Mouse (Mus musculus): Measurements from ENCODE around the gene Arf1. TPM values are rescaled to one million over a fixed set of nuclear protein-coding genes. Genes with fewer than 3 reads are reported as not detected.

Arf1 gene
- total and polyA plus RNA-seq, 3 experiments, result 498 to 733 (median 509) TPM

- dilution Hi-C loops (cut with MboI; ENCODE audit: extremely low pct_ligation_motif_present, extremely low pct_unique_long_range_greater_than_20kb, low sequenced_read_pairs) (no loop called here), in situ Hi-C loops (cut with MboI; ENCODE audit: low pct_ligation_motif_present, low pct_unique_long_range_greater_than_20kb, low sequenced_read_pairs) (no loop called here)
- peaks cover 0 to 1% of the 10 kb centered on the region in 2 experiments for H3K36me3 ChIP-seq (replicated peaks in 1 of 2; ENCODE audit: control insufficient read depth in 1 of 2, insufficient read depth in 1 of 2, low read length in 1 of 2)
- no peak overlapping the region for H3K4me2 ChIP-seq (ENCODE audit: insufficient read depth, low read depth, poor library complexity, severe bottlenecking)
- H3K4me3 ChIP-seq (replicated peaks in 1 of 3; ENCODE audit: low read depth in 2 of 3, low read length in 2 of 3, poor library complexity in 1 of 3), result no peak overlapping the region
- TF ChIP-seq CHD2 (IDR thresholded peaks at IDR 0.05; ENCODE audit: low read length) (no peak), CHD1 (IDR thresholded peaks at IDR 0.05; ENCODE audit: low read depth, low read length) (no peak), ETS1 (conservative IDR thresholded peaks at IDR 0.05; ENCODE audit: low read depth, low read length) (no peak), TBP (conservative IDR thresholded peaks at IDR 0.05; ENCODE audit: low read depth, low read length) (no peak), USF1 (IDR thresholded peaks at IDR 0.05; ENCODE audit: low read depth, low read length) (no peak), ZKSCAN1 (IDR thresholded peaks at IDR 0.05; ENCODE audit: borderline replicate concordance, low read depth, low read length) (no peak), HCFC1 (IDR thresholded peaks at IDR 0.05; ENCODE audit: low read depth, low read length) (no peak), UBTF (IDR thresholded peaks at IDR 0.05; ENCODE audit: low read depth, low read length) (no peak), RAD21 (IDR thresholded peaks at IDR 0.05; ENCODE audit: low read depth, low read length) (no peak), MYC (IDR thresholded peaks at IDR 0.05; ENCODE audit: low read depth, low read length) (no peak), USF2 (conservative IDR thresholded peaks at IDR 0.05; ENCODE audit: low read depth, low read length) (no peak)
- peaks cover 15 to 45% of the 10 kb centered on the region in 2 experiments for H3K4me1 ChIP-seq (ENCODE audit: control insufficient read depth in 1 of 2, insufficient read depth in 2 of 2)
- no peak overlapping the region for H3K9ac ChIP-seq (ENCODE audit: insufficient read depth, low read depth)
- DNase-seq (ENCODE audit: extremely low read depth), result no peak
- H3K79me2 ChIP-seq (replicated peaks; ENCODE audit: control insufficient read depth, extremely low read depth, insufficient read depth, poor library complexity, severe bottlenecking), result no peaks in the 10 kb centered on the region
- peaks cover 2% of the 10 kb centered on the region for H3K27me3 ChIP-seq (replicated peaks)
- no peaks in the 10 kb centered on the region for H3K9me3 ChIP-seq (replicated peaks; ENCODE audit: low read length)
- H3K27ac ChIP-seq (ENCODE audit: insufficient read depth, low read depth), result no peak overlapping the region
Measured at GRCm38 (mm10) chr11:59176475-59176874, 51.6 kb downstream of the Arf1 start.

GRCm38 (mm10) chr11:59174189-59174838, 53.8 kb downstream of the Arf1 start:
- Histone ChIP-seq H3K9me3 (replicated peaks; ENCODE audit: low read length) (no peaks in the 10 kb centered on the region), H3K4me2 (ENCODE audit: insufficient read depth, low read depth, poor library complexity, severe bottlenecking) (no peak overlapping the region), H3K27ac (ENCODE audit: insufficient read depth, low read depth) (no peak overlapping the region), H3K27me3 (replicated peaks) (peaks cover 2% of the 10 kb centered on the region), H3K4me1 (ENCODE audit: control insufficient read depth in 1 of 2, insufficient read depth in 2 of 2) (peaks cover 17 to 54% of the 10 kb centered on the region in 2 experiments), H3K36me3 (replicated peaks in 1 of 2; ENCODE audit: control insufficient read depth in 1 of 2, insufficient read depth in 1 of 2, low read length in 1 of 2) (no peaks in the 10 kb centered on the region), H3K9ac (ENCODE audit: insufficient read depth, low read depth) (no peak overlapping the region), H3K4me3 (replicated peaks in 1 of 3; ENCODE audit: low read depth in 2 of 3, low read length in 2 of 3, poor library complexity in 1 of 3) (no peak overlapping the region), H3K79me2 (replicated peaks; ENCODE audit: control insufficient read depth, extremely low read depth, insufficient read depth, poor library complexity, severe bottlenecking) (no peaks in the 10 kb centered on the region)
- dilution Hi-C loops (cut with MboI; ENCODE audit: extremely low pct_ligation_motif_present, extremely low pct_unique_long_range_greater_than_20kb, low sequenced_read_pairs) (no loop called here), in situ Hi-C loops (cut with MboI; ENCODE audit: low pct_ligation_motif_present, low pct_unique_long_range_greater_than_20kb, low sequenced_read_pairs) (no loop called here)
- peak; percentile 52 for DNase-seq (ENCODE audit: extremely low read depth)
- TF ChIP-seq NELFE (IDR thresholded peaks at IDR 0.05; ENCODE audit: low read depth, low read length) (no peak), USF1 (IDR thresholded peaks at IDR 0.05; ENCODE audit: low read depth, low read length) (no peak), MEF2A (IDR thresholded peaks at IDR 0.05; ENCODE audit: borderline replicate concordance, low read depth, low read length) (peak; percentile 56; the same call in 1 of the 2 replicates), ETS1 (conservative IDR thresholded peaks at IDR 0.05; ENCODE audit: low read depth, low read length) (peak; percentile 35)
